Mouse (Mus musculus): Measurements from ENCODE around the gene Slc37a1.
A peak's percentile ranks its signal among the peaks of the same experiment; 100 is the strongest.
"Not testable (repeated sequence)": the region's sequence is repeated elsewhere in the genome, so short reads cannot be mapped to it uniquely, and the experiment has no call there.

Gene Slc37a1

DNA sequence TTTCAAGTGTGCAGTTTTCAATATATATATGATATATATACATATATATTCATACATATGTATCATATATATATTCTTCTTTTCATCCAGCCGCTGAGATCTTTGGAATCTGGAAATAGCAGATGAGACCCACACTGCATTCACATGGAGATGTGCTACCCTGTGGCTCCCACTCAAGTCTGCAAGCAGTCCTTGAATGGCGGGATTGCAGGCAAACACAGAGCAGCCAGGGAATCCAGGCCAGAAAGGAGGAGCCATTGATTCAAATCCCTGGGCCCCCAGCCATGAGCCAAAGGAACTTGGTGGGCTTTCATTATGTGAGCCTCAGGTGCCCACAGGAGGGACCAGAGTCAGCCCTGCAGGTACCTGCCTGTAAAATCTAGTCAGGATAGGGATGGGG, 66.7 kb downstream of the Slc37a1 start:
- DNase-seq (ENCODE audit: low read depth): no peak

DNA sequence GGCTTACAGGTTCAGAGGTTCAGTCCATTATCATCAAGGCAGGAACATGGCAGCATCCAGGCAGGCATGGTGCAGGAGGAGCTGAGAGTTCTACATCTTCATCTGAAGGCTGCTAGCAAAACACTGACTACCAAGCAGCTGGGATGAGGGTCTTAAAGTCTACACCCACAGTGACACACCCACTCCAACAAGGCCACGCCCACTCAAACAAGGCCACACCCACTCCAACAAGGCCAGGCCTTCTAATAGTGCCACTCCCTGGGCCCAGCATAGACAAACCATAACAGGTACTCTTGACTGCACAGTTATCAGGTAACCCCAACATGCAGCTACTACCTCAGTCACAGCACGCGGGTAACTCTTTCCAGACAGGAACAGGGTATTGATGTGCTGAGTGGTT, 68.1 kb downstream of the Slc37a1 start:
- DNase-seq (ENCODE audit: low read depth): not testable (repeated sequence)

DNA sequence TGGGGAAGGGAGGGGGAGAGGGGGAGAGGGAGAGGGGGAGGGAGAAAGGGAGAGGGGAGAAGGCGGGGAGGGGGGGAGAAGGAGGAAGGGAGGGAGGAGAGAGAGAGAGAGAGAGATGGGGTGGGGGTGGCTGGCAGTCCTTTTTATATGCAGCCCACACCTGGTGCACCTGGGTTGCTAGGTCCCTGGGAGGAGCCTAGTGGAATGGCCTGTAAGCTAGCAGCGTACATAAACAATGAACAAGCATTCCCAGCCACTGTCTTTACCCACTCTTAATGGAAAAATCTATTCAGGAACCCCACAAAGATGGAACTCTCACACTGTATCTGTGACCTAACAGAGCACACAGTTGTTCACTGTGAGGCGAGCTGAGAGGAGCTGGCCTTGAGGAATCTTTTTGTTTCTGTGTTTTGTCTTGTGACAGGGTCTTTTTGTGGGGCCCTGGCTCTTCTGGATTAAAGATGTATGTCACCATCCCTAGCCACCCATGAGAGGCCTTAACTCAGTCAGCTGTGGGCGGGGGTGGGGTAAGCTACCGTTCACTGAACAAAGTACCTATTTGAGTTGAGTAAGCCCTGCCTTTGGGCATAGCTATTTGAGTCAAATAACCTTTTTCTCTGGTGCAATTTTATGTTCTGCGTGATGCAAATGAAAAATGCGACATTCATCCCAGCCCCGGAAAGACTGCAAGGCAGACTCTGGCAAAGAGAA, 69.4 kb downstream of the Slc37a1 start:
- no peak for DNase-seq (ENCODE audit: low read depth)

DNA sequence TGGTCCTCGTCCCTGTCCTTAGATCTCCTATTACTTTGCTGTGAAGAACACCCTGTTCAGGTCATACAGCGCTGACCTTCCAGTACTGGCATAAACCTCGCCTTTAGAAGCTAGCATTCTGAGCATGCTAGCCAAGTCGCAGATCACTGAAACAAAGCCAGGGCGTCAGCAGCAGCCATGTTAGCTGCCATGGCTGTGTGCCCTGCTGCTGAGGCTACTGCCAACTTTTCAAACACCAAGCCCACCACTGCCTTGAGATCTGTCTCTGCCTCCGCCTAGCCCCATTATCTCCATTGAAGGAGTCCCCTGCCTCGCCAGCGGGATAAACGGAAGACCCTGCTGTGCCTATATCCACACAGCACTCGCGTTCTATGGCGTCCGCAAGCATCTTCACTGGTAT, 74.0 kb downstream of the Slc37a1 start:
- no peak for DNase-seq (ENCODE audit: low read depth)

DNA sequence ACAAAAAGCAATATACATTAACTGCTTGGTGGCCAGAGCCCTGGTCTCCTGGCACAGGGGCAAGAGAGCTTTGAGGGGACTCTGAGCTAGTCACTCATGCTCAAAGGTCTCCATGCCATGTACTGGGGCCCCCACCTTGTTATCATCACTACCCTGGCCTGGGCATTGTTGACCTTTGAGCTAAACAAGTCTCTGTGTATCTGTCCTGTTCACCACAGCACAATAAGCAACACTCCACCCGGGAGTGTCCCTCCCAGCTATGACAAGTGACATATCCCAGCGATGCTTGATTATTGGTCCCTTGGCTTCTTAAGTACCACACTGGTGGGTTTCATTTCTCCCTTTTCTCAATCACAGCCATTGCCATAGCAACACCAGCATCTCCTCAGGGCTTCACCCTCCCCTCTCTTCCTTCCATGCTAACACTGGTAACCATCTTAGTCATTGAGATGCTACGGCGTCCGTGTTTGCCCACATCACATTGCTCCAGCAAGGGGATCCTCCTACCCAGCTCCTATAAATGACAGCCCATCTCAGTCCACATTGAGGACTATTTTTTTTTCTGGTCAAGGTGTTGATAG, 79.1 kb downstream of the Slc37a1 start:
- no peak for DNase-seq (ENCODE audit: low read depth)

DNA sequence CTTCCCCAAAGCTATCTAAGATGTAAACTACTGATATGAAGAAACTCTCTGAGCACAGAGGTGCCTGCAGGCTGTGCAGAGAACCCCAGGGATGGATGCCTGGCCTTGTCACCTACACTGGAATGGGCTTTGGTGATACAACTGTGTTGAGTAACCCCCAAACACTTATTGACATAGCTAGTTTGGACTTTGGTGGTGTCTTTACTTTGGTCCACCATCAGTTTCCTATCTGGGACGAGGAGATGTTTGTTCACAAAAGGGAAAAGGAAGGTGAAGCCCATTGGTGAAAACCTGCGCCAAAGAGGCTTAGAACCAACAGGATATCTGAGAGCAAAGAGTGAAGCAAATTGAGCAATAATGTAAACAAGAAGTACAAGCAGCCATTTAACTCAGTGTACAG, 83.6 kb downstream of the Slc37a1 start:
- no peak for DNase-seq (ENCODE audit: low read depth)

DNA sequence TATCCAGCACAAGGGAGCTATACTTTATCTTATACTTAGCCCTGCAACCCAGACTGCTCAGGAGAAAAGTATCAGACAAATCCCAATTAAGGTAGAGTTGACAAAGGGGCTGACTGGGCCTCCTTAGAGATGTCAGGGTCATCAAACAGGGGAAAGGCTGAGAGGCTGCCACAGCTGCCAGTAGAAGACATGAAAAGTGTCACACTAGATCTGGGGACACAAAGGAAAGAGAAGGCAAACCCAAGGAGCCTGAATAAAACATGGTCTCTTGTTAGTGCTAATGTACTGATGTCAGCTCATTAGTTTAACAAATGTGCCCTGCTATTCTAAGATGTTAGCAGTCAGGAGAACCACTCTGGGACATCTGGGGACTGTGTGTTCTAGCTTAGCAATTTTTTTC, 84.3 kb downstream of the Slc37a1 start:
- DNase-seq (ENCODE audit: low read depth): no peak

DNA sequence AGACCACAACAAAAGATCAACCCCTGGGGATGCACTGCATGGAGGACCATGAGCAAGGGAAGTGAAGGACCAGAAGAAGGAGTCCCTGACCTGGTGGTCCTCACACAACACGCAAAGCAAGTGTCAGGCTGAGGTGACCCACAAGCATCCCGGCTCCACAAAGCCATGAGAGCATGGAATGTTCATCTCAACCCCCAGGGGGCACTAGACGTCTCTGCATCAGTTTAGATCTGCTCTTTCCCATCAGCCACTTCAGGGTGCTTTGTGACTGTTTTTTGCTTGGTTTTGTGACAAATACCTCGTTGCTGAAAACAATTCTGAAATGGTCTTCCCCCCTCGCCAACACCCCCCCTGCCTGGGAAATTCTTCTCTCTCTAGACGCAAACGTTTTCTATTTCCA, 91.4 kb downstream of the Slc37a1 start:
- peak; percentile 77 for DNase-seq (ENCODE audit: low read depth)

DNA sequence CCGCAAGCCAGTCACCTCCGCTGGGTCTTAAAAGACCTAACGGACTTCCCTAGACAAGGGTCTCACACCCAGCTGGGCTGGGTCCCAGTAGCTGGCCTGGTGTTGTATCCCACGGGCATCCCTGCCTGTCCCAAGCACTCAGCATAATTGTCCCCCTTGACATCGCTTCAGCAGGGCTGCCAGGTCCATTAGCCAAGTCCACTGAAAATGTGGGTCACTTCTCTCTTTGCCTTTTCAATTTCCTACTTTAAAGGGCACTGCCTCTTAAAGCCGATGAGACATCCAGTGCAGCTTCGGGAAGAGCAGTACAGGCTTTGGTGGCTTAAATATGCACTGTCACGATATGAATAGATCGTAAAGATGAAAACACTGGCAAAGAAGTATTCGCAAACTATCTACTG, 91.8 kb downstream of the Slc37a1 start:
- DNase-seq (ENCODE audit: low read depth): no peak

DNA sequence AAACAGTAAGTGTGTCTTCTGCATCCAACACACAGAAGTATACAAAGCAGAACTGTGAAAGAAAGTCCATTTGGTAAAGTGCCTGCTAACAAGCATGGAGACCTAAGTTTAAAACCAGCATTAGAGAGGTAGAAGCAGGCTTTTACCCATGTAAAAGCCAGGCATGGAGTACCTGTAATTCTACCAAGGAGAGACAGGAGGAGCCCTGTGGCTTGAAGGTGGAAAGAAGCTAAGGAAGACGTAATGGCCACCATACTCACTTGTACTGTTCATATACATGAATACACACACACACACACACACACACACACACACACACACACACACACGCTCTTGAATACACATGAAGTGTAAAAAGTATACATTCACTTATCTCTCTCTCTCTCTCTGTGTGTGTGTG, 92.5 kb downstream of the Slc37a1 start:
- DNase-seq (ENCODE audit: low read depth): no peak

DNA sequence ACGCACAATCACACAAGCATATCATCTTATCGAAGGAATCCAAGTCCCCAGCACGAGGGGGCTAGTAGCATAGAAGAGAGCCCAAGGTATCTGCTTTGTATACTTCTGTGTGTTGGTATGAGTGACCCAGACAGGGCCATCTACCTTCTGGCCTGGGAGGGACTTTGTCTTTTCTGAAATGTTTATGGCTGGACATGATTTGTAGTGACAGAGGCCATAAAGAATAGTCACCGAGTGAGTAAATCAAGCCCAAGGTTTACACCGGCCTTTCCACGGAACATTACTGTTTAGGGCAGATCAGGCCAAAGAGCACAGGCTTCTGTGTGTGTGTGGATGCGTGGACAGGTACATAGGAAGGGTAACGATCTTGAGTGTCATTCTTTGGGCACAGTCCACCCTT, 93.3 kb downstream of the Slc37a1 start:
- no peak for DNase-seq (ENCODE audit: low read depth)

DNA sequence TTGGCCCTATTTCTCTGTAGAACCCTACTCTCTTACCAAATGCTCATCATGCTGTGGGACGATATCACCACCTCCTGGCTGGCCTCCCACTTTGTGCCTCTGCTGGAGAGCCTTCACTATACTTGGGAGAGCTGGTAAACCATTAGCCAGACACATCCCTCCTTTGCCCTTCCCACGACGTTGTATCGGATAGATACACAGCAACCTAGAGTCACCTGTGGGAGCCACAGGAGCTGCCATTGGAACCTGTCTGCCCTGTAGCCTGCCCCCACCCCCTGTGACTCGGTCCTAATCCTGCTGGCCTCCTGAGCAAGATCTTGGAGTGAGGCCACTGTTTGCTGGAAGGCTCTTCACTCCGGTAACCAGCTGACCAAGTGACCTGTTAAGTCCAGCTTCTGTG, 96.7 kb downstream of the Slc37a1 start:
- no peak for DNase-seq (ENCODE audit: low read depth)

DNA sequence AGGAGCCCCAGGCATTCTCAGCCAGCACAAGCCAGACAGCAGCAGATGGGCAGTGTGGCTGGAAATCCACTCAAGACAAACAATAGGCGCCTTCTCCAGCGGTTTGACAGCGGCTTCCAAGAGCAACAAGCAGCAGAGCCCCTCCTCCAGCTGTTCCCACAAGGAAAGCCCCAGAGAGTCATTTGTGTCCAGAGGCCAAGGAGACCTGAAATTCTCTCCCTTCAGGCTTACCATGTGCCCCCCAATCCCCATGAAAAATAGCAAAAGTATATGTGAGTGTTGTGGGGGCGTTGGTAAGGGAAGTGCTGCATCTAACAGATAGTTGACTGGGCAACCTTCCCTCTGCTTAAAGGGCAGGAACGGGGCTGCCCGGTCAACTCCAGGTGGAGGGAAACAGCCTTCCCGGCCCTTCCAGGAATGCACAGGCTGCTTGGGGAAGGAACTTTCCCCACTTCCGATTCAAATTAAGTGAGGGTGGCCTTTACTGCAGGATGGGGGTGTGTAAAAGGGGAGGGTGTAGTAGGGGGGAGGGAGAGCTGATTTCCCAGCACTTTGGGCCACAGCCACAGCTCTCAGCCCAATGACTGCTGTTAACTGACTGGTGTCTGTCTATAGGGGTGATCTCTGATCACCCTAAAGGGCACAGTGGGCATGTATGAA, 98.5 kb downstream of the Slc37a1 start:
- peak; percentile 9 for DNase-seq (ENCODE audit: low read depth)

DNA sequence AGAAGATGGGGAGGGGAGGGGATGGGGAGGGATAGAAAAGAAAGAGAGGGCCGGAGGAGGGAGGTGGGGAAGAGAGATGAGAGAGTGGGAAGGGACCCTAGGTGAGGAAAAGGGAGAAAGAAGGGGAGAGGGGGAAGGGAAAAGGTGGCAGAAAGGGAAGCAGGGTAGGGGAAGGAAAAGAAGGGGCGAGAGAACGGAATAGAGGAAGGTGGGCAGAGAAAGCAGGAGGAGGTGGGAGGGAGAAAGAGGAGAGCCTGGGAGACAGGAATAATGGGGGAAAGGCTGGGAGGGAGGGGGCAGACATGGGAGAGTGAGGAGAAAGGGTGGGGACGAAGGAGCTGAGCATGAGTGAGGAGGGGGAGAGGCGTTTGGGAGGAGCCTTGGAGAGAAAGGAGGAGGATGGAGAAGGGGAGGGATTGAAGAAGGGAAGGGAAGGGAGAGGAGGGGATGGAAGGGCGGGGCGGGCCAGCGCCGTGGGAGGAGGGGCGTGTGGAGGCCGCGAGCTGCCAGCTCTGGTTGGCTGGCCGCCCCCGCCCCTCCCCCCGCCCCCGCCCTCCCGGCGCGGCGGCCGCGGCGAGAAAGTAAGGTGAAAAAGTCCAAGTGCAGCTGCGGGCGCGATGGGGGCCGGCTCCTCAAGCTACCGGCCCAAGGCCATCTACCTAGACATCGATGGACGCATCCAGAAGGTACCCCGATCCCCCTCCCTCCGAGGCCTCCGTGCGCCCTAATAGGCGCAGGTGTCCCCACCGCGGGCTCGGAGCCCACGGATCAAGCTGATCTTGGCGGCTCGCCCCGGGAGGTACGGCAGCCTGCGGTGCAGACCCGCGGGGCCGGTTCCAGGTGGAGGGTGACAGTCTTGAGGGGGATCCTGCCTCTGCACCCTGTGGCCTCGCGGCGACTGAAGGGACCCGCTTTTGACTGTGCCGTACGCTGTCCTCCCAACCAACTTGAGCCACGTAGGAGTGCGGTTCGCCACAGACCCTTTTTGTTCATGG, 99.4 kb downstream of the Slc37a1 start, which contains the start of gene Pde9a:
Pde9a (plus strand) TSS at position 540 of the 995 bp plus-strand sequence.
- peak; percentile 34 for DNase-seq (ENCODE audit: low read depth)

DNA sequence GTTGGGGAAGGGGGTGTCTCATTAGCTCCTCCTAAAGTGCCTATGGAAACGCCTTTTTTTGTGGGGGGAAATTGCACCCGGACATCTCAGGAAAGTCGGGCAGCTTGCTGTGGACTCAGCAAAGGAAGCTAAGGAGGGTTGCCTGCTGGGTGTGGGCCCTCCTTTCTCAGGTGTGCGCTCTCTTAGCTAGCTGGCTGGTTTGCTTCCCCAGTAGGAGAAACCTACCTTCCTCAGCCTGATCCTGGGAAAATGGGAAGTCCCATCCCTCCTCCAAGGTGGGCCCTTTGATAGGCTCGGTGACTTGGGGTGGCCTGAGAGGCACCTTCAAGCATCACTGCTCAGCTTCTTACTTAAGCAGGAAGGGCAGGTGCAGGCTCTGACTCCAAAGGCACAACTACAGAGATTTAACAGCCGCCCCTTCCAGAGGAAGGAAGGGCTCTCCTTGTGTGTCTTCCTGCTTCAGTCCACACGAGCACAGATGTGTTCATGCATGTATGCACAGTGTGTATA, 100.2 kb downstream of the Slc37a1 start:
- DNase-seq (ENCODE audit: low read depth): peak; percentile 24

DNA sequence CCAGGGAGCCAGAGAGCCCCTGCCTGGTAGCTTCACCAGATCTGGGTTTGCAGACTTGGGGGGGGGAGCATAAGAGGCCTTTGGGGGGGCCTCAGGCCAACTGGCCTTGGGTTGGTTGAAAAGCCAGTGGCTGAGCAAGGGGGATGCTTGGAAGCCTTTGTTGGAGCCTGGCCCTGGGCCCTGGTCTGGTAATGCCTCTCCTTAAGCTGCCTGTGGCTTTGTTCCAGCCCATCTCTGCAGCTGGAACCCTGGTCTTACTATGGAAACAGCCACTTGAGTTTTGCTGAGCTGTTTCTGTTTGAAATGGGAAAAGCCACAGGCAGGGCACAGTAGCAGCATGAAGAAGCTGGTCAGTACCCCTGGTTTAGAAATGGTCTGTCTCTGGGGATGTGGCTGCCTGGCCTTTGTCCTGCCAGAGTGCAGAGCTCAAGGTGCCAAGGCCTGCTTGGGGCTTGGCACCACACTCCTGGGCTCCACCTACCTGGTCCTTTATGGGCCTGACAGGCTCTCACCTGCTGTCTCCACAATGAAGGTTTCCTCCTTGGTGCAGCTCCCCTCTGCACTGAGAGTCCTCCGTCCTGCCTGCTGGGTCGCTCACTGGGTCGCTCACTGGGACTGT, 102.9 kb downstream of the Slc37a1 start:
- no peak for DNase-seq (ENCODE audit: low read depth)

DNA sequence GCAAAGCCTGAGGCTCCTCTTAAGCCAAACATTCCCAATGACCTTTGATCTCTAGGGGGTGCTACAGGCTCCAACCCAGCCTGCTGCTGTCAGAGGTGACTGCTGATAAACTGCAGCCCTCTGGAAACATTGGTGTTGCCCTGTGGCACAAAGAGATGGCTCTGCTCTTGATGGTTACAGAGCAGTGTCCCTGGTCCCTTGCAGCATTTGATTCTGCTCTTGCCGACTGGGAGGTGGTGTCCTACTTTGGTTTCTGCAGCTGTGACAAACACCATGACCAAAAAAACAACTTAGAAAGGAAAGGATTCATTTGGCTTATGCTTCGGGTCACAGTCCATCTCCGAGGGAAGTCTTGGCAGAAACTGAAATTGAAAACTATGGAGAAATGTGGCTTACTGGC, 104.9 kb downstream of the Slc37a1 start:
- DNase-seq (ENCODE audit: low read depth): no peak

DNA sequence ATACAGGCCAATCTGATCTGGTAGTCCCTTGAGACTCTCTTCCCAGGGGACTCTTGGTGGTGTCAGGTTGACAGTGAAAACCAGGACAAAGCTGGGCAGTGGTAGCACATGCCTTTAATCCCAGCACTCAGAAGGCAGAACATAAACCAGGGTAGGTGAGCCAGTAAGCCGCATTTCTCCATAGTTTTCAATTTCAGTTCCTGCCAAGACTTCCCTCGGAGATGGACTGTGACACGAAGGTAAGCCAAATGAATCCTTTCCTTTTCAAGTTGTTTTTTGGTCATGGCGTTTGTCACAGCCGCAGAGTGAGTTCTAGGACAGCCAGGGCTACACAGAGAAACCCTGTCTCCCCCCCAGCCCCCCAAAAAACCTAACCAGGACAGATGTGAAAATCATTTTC, 105.4 kb downstream of the Slc37a1 start:
- DNase-seq (ENCODE audit: low read depth): no peak

DNA sequence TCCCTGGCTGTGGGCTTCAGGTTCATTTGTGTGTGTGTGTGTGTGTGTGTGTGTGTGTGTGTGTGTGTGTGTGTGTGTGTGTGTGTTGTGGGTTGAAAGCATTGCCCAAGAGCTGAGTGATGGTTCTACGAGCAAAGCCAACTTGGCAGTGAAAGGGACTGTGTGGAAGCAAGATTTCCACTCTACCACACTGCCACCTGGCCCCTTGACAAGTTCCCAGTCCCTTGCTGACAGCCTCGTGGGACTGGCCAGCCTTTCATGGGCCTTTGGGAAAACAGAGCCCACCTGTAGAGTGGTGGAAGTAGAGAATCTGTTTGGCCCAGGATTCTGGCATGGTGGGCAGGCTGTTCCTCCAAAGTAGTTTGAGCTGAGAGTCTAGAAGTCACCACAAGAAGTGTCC, 107.2 kb downstream of the Slc37a1 start:
- no peak for DNase-seq (ENCODE audit: low read depth)

DNA sequence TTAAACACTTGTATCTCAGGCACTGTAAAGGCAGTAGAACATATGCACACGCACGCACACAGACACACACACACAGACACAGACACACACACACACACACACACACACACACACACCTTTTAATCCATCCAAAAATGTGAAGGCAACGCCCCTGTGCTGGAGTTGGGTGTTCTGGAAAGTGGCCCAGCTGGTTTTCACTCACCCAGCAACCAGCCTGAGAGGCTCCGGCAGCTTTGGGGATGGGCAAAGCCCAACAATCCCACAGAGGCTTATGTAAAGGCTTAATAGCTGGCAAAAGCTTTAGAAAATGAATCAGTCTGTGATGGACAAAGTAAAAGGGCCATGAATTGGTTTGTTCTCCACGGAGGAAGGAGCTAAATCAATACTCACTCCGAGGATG, 113.7 kb downstream of the Slc37a1 start:
- no peak for DNase-seq (ENCODE audit: low read depth)
